Mouse (Mus musculus): Measurements from ENCODE around the gene Rbck1. TPM values are rescaled to one million over a fixed set of nuclear protein-coding genes. Genes with fewer than 3 reads are reported as not detected.
A peak's percentile ranks its signal among the peaks of the same experiment; 100 is the strongest.

The Rbck1 gene
- total RNA-seq, 2 experiments from 2014 or later, result 57.0 to 120 TPM

GRCm38 (mm10) chr2:152345393-152345792 is 12.9 kb upstream of the Rbck1 start:
- no peak for ATAC-seq (replicated peaks; ENCODE audit: low FRiP score, low TSS enrichment, poor library complexity, severe bottlenecking)

DNA sequence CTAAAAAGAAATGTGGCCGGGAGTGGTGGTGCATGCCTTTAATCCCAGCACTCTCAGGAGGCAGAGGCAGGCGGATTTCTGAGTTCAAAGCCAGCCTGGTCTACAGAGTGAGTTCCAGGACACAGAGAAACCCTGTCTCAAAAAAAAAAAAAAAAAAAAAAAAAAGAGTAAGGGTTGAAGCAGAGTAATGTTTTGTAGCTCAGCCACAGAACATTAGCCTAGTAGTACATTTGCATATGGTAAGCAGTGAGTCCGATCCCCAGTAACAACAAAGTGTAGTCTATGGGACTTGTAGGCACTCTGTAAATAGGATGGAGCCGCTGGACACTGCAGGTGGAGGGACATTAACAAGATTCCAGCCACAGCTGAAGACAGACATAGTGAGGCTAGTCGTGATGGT is 12.5 kb upstream of the Rbck1 start:
- ATAC-seq (replicated peaks; ENCODE audit: low FRiP score, low TSS enrichment, poor library complexity, severe bottlenecking), result no peak

GRCm38 (mm10) chr2:152344361-152344760 is 11.9 kb upstream of the Rbck1 start:
- no peak for ATAC-seq (replicated peaks; ENCODE audit: low FRiP score, low TSS enrichment, poor library complexity, severe bottlenecking)

GRCm38 (mm10) chr2:152343329-152344213 is 11.1 kb upstream of the Rbck1 start, which contains the start of gene Trib3:
Gene Trib3, minus strand, starts transcription at chr2:152344032.
- peak; percentile 74 for ATAC-seq (replicated peaks; ENCODE audit: low FRiP score, low TSS enrichment, poor library complexity, severe bottlenecking)

GRCm38 (mm10) chr2:152339631-152340179 is 7.3 kb upstream of the Rbck1 start:
- no peak for ATAC-seq (replicated peaks; ENCODE audit: low FRiP score, low TSS enrichment, poor library complexity, severe bottlenecking)

DNA sequence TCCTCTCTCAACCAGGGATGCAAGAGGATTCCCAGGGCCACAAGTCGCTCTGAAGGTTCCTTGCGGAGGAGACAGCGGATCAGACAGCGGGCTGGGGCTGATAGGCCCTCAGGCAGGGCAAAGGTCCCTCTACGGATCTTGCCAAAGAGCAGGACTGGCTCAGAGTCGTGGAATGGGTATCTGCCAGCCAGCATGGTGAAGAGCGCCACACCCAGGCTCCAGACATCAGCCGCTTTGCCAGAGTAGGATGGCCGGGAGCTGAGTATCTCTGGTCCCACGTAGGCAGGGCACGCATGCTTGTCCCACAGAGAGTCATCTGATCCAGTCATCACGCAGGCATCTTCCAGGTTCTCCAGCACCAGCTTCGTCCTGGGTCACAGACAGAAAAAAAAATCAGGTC is 5.9 kb upstream of the Rbck1 start:
- ATAC-seq (replicated peaks; ENCODE audit: low FRiP score, low TSS enrichment, poor library complexity, severe bottlenecking), result no peak

DNA sequence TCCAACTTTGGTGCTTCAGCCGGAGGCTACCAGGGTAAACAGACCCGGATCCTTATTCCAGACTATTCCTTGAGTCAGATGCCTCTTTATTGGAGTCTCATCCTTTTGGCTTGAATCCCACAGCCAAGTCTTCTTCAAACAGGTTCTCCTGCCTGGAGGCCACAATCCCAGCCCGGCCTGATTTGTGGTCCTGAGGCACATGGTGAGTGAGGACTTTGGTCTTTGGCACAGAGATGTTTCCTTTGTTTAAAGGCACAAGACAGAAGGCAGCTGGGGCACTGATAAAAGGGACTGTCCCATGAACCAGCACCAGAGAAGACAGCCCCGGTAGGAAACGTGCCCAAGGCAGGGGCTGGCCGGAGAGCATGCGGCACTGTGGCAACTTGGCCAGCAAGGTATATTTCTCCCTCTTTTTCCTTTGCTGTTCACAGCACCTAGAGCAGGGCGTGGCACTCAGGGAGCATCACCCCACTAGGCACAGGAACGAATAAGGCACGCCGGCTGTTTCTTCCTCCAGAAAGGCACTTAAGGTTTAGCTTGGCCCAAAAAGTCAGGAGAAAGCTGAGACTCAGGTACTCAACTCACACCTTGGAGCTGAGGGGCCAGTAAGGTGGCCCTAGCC is 5.2 kb upstream of the Rbck1 start:
- no peak for ATAC-seq (replicated peaks; ENCODE audit: low FRiP score, low TSS enrichment, poor library complexity, severe bottlenecking)

DNA sequence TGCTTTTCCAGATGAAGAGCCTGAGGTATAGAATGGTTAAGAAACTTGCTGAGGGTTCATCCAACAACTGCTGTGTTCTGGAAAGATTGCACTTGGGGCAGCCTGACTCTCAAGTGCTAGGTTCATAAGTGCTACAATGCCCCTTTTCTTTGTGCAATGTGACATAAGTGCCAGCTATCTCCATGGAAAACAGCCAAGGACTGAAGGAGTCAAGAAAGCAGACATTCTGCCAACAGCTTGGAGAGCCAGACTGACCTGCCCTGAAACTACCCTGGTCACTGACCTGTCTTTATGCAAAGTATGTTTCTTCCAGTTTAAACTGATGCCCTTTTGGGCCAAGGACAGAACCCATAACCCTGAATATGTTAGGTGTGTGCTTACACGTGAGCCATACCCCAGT is 4.4 kb upstream of the Rbck1 start:
- no peak for ATAC-seq (replicated peaks; ENCODE audit: low FRiP score, low TSS enrichment, poor library complexity, severe bottlenecking)

- ATAC-seq (replicated peaks; ENCODE audit: low FRiP score, low TSS enrichment, poor library complexity, severe bottlenecking), result no peak
Measured at GRCm38 (mm10) chr2:152335289-152335820, 2.9 kb upstream of the Rbck1 start.

GRCm38 (mm10) chr2:152333345-152334006 is 1.0 kb upstream of the Rbck1 start:
- no peak for ATAC-seq (replicated peaks; ENCODE audit: low FRiP score, low TSS enrichment, poor library complexity, severe bottlenecking)

DNA sequence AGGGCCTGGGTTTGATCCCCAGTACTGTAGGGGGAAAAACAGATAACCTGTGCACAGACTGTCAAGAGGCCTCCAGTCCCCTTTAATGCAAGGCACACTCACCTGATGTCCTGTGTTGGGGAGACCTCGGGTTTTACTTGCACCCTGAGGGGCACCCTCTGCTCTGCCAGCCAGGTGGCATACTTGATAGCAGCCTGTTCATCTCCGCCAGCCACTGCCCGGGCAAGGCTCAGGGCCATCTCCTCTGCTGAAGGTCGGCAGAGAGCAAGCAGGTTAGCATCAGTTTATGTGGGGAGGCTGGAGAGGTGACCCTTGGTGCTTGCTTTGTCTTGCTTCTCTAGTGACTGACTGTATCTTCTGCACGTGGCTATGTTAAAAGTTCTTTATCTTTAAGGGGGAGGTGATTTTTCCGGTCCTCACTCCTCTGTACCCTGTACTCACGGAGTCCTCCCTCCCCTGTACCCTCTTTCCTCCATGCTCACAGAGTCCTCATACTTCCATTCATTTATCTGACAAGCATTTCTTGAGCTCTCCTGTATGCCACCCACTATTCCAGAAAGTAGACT is 1.5 kb downstream of the Rbck1 start:
- peak; percentile 69 for ATAC-seq (replicated peaks; ENCODE audit: low FRiP score, low TSS enrichment, poor library complexity, severe bottlenecking)

DNA sequence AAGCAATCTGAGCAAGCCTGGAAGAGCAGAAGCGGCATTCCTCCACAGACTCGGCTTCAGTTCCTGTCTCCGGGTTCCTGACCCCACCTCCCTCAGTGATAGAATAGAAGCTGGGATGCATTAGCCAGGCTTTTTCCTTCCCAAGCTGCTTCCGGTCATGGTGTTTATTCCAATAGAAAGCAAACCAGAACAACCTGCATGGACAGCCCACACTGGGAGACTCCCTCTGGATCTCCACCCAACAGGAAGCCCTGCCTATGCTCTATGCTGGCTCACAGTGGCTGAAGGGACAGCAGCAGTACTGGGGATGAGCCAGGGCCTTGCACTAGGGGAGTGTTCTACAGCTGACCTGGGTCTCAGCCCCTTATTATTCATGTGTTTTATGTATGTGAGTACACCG is 4.5 kb downstream of the Rbck1 start:
- ATAC-seq (replicated peaks; ENCODE audit: low FRiP score, low TSS enrichment, poor library complexity, severe bottlenecking), result no peak

GRCm38 (mm10) chr2:152326654-152327053 is 5.8 kb downstream of the Rbck1 start:
- no peak for ATAC-seq (replicated peaks; ENCODE audit: low FRiP score, low TSS enrichment, poor library complexity, severe bottlenecking)

GRCm38 (mm10) chr2:152326157-152326556 is 6.3 kb downstream of the Rbck1 start:
- no peak for ATAC-seq (replicated peaks; ENCODE audit: low FRiP score, low TSS enrichment, poor library complexity, severe bottlenecking)

- ATAC-seq (replicated peaks; ENCODE audit: low FRiP score, low TSS enrichment, poor library complexity, severe bottlenecking), result no peak
Measured at GRCm38 (mm10) chr2:152324842-152325241, 7.6 kb downstream of the Rbck1 start.

GRCm38 (mm10) chr2:152323971-152324370 is 8.5 kb downstream of the Rbck1 start:
- ATAC-seq (replicated peaks; ENCODE audit: low FRiP score, low TSS enrichment, poor library complexity, severe bottlenecking), result no peak

DNA sequence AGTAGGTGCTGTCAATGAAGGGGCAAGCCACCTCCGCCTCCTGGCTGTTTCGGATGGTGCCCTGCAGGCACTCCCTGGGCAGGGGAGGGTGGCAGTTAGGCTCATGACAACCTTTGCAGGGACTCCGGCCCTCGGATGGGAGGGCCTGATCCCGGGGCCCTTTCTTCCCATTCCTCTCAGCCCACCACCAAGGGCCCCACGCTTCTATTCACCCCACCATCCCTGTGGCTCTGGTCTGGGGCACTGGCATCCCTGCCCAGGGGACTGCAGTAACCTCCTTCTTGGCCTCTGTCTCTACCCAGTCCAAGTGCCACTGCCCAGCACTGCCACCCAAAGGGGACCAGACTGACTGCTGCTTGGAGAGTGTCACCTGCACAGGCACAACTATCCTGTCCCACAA is 10.3 kb downstream of the Rbck1 start:
- no peak for ATAC-seq (replicated peaks; ENCODE audit: low FRiP score, low TSS enrichment, poor library complexity, severe bottlenecking)

DNA sequence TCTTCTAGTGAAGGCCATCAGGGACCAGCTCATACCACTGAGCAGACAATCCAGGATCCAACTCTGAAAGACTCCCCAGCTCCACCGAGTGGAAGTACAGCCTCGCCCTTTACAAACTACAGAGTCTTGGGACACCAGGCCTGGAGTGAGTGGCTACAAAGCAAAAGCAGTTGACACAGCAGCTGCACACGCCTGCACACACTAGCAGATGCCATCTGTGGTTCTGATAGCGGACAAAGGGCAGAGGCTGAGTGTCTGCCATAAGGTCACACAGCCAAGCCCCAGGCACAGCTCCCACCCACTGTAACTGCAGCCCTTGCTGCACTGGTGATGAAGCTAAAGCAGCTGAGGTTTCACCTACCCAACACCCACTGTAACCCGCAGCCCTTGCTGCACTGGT is 10.9 kb downstream of the Rbck1 start:
- ATAC-seq (replicated peaks; ENCODE audit: low FRiP score, low TSS enrichment, poor library complexity, severe bottlenecking), result no peak

GRCm38 (mm10) chr2:152317054-152317453 is 15.4 kb downstream of the Rbck1 start:
- ATAC-seq (replicated peaks; ENCODE audit: low FRiP score, low TSS enrichment, poor library complexity, severe bottlenecking), result no peak

GRCm38 (mm10) chr2:152313926-152314325 is 18.5 kb downstream of the Rbck1 start:
- ATAC-seq (replicated peaks; ENCODE audit: low FRiP score, low TSS enrichment, poor library complexity, severe bottlenecking), result no peak

Measured in megakaryocyte-erythroid progenitor cell, adult 5-6 weeks (primary cell).